Mouse (Mus musculus) embryonic facial prominence, embryonic 12.5 days (tissue): ENCODE data around the gene Galk1. TPM values are rescaled to one million over a fixed set of nuclear protein-coding genes. Genes with fewer than 3 reads are reported as not detected.

Experiments used
- ATAC-seq: fragments of 200-750 bp; cut with Nextera tagmentation; 2 replicates; pipeline ENCODE4 v1.8.0; 2017; ENCODE audit not compliant: insufficient number of reproducible peaks, insufficient read depth, low FRiP score, low TSS enrichment
- H3K27ac ChIP-seq: fragments of 300-500 bp; sonication (generic); 2 replicates; pipeline ENCODE4 v1.5.1; 2016; ENCODE audit warnings: mild to moderate bottlenecking
- H3K27me3 ChIP-seq: fragments of 300-500 bp; sonication (generic); 2 replicates; pipeline ENCODE4 v1.6.1; 2016; ENCODE audit warnings: mild to moderate bottlenecking, moderate library complexity
- H3K36me3 ChIP-seq: fragments of 300-500 bp; sonication (generic); 2 replicates; pipeline ENCODE4 v1.6.1; 2016; ENCODE audit warnings: mild to moderate bottlenecking
- H3K4me1 ChIP-seq: fragments of 300-500 bp; sonication (generic); 2 replicates; pipeline ENCODE4 v1.6.1; 2016
- H3K4me2 ChIP-seq: fragments of 300-500 bp; sonication (generic); replicated peaks from 2 replicates; pipeline ENCODE4 v1.6.1; 2016; ENCODE audit warnings: mild to moderate bottlenecking, moderate library complexity
- H3K4me3 ChIP-seq: fragments of 300-500 bp; sonication (generic); 2 replicates; pipeline ENCODE4 v1.5.1; 2016; ENCODE audit warnings: mild to moderate bottlenecking
- H3K9ac ChIP-seq: fragments of 300-500 bp; sonication (generic); 2 replicates; pipeline ENCODE4 v1.6.1; 2016; ENCODE audit warnings: mild to moderate bottlenecking, moderate library complexity
- H3K9me3 ChIP-seq: fragments of 300-500 bp; sonication (generic); 2 replicates; pipeline ENCODE4 v1.6.1; 2016; ENCODE audit warnings: mild to moderate bottlenecking, moderate library complexity
- WGBS: fragments of 180-500 bp; shearing (Covaris S2); methylation state at CpG from one replicate; pipeline ENCODE4 v1.1.7; 2016; 5-methylcytosine and 5-hydroxymethylcytosine counted together
- polyA plus RNA-seq: library from polyadenylated mRNA; unstranded; fragments of >200 nt; fragmentation: Nextera tagmentation; extraction: Ambion mirVana; gene quantifications from 2 replicates; pipeline ENCODE4 v1.2.1, GENCODE M21; 2016

Galk1 gene
- polyA plus RNA-seq: 165 and 169 TPM in 2 replicates

DNA sequence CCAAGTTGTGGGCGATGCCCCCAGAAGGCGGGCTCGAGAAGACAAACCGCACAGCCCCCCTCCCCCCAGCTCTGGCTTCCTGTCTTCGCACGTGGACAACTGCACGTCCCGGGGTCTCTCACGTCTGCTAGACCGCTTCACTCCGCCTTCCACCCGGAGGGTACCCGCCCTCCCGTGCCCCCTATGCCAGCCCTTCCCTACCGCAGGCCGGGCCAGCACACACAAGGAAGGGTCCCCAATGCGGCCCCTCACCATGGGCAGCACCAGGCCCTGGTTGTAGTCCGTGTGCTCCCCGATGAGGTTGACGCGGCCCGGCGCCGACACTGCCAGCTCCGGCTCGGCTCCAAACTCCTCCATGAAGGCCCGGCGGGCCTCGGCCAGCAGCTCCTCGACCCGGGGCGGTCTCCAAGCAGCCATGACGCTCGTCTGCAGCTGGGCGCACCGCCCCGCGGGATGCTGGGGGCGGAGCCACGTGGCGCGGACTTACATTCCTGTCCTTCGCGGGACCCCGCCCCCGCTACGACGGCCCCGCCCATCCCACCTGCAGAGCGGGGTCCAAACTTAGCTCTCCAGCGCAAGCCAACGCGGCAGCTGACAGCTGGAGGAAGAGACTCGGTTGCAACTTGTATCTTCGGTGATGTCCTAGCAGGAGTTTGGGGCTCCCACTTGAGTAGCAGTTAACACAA, at the start of gene Galk1:
Gene Galk1 (minus strand): TSS at position 458 of the 686 bp plus-strand sequence.
- whole genome bisulfite sequencing: 1% methylated on average over 55 of the region's 55 CpGs
- H3K4me3 ChIP-seq: peak within 1 kb of the TSS; percentile 74
- peak; percentile 77 for ATAC-seq
- H3K27ac ChIP-seq: peak within 1 kb of the TSS; percentile 93
- no peaks in the 10 kb centered on the region for H3K9me3 ChIP-seq
- no peaks in the 10 kb centered on the region for H3K27me3 ChIP-seq
- peak within 1 kb of the TSS; percentile 82 for H3K9ac ChIP-seq
- H3K36me3 ChIP-seq: peaks cover 26% of the 10 kb centered on the region
- H3K4me2 ChIP-seq: peak within 1 kb of the TSS; percentile 78
- H3K4me1 ChIP-seq: peaks cover 17% of the 10 kb centered on the region

DNA sequence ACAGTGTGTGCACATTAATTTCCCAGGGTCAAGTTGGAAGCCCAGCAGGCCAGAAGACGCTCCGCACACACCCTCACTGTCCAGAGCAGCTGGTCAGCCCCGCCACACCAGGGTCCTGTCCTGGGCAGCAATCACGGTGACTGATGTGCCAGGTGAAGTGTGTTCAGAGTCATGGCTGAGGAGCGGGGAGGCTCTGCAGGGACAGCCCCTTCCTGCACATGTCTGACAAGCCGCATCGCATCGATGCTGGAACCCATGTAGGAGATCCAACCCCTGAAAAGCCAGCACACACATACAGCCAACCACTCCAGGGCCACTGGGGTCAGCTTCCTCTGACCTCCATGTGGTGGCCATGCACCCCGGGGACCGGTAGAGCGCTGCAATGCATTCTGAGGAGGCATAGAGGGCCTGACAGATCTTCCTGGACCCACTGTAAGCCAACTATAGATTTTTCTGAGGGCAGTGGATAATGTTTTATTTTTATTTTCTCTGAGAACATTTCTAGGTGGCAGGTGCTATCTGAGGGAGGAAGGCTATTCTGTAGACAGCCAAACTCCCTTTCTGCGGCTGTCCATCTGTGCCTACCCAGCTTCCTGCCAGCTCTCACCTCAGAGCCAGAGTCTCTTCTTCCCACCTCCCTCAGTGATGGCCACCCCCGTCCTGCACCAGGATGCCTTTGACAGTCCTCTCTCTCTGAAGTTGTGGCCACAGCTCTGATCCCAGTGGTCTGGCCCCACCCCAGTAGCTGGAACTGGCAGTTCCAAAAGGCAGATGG, 49.3 kb upstream of the Galk1 start:
- no peaks in the 10 kb centered on the region for H3K27me3 ChIP-seq
- no peak for ATAC-seq
- H3K4me2 ChIP-seq: no peak overlapping the region
- H3K4me3 ChIP-seq: no peak overlapping the region
- no peak overlapping the region for H3K9ac ChIP-seq
- H3K27ac ChIP-seq: no peak overlapping the region
- H3K36me3 ChIP-seq: peaks cover 62% of the 10 kb centered on the region
- WGBS: 86% methylated on average over 13 of the region's 13 CpGs
- no peaks in the 10 kb centered on the region for H3K9me3 ChIP-seq
- H3K4me1 ChIP-seq: no peaks in the 10 kb centered on the region

DNA sequence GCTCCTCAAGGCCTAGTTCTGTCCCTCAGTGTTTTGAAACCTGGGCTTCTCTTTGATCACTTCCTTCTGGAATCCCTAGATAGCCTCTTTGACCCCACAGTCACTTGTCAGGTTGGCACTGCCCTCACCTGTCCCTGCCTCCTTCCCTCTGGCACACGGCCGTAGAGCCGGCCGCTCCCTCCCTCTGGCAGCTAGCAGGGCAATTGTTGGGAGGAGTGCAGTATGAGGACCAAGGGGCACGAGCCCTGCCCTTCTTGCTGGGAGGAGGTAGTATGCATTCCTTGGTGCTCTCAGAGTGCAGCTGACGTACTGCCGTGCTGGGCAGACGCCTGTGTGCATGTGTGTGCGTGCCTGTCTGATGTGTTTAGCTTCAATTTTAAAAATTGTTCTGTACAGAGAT, 48.1 kb upstream of the Galk1 start:
- Histone ChIP-seq H3K36me3 (peaks cover 74% of the 10 kb centered on the region), H3K9ac (no peak overlapping the region), H3K4me1 (no peaks in the 10 kb centered on the region), H3K27ac (no peak overlapping the region; the same call in 1 of the 2 replicates), H3K9me3 (no peaks in the 10 kb centered on the region), H3K4me2 (no peak overlapping the region), H3K27me3 (no peaks in the 10 kb centered on the region), H3K4me3 (no peak overlapping the region)
- no peak for ATAC-seq
- 88% methylated on average over 9 of the region's 9 CpGs for WGBS

DNA sequence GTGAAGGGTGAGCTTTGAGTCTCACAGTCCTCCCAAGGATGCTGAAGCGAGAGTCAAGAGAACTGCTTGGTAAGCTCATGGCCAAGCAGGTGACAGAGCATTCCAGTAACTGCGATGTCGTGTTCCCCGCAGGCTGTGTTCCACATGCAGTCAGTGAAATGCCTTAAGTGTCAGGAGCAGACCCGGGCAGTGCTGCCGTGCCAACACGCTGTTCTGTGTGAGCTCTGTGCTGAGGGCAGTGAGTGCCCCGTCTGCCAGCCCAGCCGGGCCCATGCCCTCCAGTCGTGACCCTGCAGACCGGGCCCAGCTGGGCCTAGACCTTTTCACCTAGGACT, 47.1 kb upstream of the Galk1 start:
- Histone ChIP-seq H3K4me2 (no peak overlapping the region), H3K9me3 (no peaks in the 10 kb centered on the region), H3K27ac (no peak overlapping the region), H3K4me1 (no peaks in the 10 kb centered on the region), H3K27me3 (no peaks in the 10 kb centered on the region), H3K36me3 (peaks cover 83% of the 10 kb centered on the region), H3K4me3 (no peak overlapping the region), H3K9ac (no peak overlapping the region)
- no peak for ATAC-seq
- 91% methylated on average over 11 of the region's 11 CpGs for WGBS

DNA sequence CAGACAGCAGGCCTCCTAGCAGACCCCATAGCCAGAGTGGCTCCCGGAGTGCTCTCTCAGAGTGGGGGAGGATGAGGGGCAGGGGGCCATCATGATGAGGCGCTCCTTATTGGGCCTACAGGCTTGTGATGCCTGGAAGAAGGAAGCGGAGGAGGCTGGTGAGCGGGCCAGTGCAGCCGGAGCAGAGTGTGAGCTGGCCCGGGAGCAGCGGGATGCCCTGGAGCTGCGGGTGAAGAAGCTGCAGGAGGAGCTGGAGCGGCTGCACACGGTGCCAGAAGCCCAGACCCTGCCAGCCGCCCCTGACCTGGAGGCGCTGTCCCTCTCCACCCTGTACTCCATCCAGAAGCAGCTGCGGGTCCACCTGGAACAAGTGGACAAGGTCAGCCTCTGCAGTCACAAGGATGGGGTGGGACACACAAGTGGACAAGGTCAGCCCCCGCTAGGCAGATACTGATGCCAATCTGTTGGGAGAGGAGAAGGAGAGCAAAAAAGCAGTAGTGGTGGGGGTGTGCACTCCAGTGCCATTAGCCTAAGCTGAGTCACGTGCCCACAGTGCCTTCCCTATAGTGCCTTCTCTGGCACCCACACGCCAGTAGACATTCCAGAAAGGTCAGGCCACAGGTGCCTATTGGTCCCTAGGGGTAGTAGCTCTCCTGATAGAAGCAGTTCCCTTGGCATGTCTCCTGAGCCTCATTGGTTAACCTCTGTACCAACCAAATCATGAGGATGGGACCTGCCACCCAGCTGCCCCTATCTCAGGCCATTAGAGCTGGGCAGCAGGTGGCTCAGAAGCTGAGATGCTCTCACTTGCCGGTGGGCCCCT, 46.6 kb upstream of the Galk1 start:
- 91% methylated on average over 17 of the region's 17 CpGs for WGBS
- Histone ChIP-seq H3K27ac (peak overlapping the region; percentile 31; the same call in 1 of the 2 replicates), H3K27me3 (no peaks in the 10 kb centered on the region), H3K4me3 (no peak overlapping the region), H3K36me3 (peaks cover 89% of the 10 kb centered on the region), H3K4me2 (no peak overlapping the region), H3K9me3 (no peaks in the 10 kb centered on the region), H3K9ac (no peak overlapping the region), H3K4me1 (no peaks in the 10 kb centered on the region)
- ATAC-seq: no peak

DNA sequence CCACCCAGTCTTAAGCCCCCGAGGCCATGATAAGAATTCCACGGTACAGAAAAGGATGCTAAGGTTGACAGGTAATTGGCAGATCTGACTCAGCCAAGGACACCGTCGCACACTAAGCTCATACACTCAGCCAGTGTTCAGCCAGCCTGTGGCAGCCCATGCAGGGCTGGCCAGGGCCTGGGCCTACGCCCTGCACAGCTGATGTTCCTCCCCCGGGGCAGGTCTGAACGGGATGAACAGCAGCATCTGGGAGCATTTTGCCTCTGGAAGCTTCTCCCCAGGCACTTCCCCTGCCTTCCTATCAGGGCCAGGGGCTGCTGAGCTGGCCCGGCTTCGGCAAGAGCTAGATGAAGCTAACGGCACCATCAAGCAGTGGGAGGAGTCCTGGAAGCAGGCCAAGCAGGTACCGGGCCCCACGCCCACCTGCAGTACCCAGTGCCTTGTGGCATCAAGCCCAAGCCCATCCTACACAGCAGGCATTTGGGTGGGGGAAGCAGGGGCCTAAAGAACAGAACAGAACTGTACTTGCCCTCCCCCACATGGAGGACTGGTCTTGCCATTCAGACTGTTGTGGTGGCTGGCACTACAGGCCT, 45.6 kb upstream of the Galk1 start:
- H3K9ac ChIP-seq: no peak overlapping the region
- ATAC-seq: no peak
- H3K4me2 ChIP-seq: no peak overlapping the region
- H3K27me3 ChIP-seq: no peaks in the 10 kb centered on the region
- WGBS: 72% methylated on average over 12 of the region's 12 CpGs
- peaks cover 99% of the 10 kb centered on the region for H3K36me3 ChIP-seq
- H3K4me1 ChIP-seq: no peaks in the 10 kb centered on the region
- no peak overlapping the region for H3K4me3 ChIP-seq
- no peaks in the 10 kb centered on the region for H3K9me3 ChIP-seq
- 0 out of 2 replicates have a peak overlapping the region, but pooled peaks have one; percentile 31 for H3K27ac ChIP-seq

DNA sequence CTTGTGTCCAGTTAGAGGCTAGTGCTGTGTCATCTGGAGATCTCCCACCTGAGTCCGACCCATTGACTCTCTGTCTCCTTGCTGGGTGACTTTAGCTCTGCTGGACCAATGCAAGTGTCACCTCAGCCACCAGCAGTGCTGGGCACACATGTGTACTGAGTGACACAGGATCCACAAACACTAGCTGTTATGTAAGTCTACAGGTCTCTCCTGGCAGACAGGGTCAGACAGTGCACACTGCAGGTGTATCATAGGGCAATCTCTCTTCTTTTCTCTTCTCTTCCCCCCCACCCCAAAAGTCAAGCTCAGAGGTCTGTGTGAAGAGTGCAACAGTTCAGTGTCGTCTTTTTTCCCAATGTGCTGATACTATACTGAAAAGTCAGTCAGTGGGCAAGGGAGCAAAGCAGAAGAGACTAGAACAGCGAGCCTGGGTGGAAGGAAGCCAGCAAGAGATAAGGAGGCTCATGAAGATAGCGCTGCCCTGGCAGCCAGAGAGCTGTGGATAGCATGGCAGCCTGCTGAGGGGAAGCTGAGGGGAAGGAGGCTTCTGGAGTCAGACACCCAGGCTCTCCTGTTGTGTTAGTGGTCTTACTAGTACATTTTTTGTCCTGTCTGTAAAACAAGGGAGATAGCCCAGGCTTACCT, 44.8 kb upstream of the Galk1 start:
- H3K4me3 ChIP-seq: no peak overlapping the region
- WGBS: 89% methylated on average over 4 of the region's 4 CpGs
- no peak overlapping the region for H3K4me2 ChIP-seq
- peaks cover 100% of the 10 kb centered on the region for H3K36me3 ChIP-seq
- no peaks in the 10 kb centered on the region for H3K4me1 ChIP-seq
- H3K27me3 ChIP-seq: no peaks in the 10 kb centered on the region
- ATAC-seq: no peak
- no peak overlapping the region for H3K9ac ChIP-seq
- no peaks in the 10 kb centered on the region for H3K9me3 ChIP-seq
- no peak overlapping the region for H3K27ac ChIP-seq

DNA sequence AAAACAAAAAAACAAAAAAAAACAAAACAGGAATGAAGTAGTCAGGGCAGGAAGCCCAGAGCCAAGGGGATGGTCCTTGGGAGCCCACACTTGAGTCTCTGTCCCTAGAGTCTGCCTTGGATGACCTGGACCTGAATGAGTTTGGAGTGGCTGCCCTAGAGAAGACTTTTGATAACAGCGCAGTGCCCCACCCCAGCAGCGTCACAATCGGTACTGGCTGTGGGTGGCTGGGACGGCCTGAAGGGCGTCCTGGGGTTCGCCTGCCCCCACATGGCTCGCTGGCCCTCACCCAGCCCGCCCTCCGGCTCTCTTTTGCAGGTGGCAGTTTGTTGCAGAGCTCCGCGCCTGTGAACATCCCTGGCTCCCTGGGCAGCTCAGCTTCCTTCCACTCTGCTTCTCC, 43.4 kb upstream of the Galk1 start:
- Histone ChIP-seq H3K9ac (no peak overlapping the region), H3K4me3 (no peak overlapping the region), H3K4me1 (no peaks in the 10 kb centered on the region), H3K4me2 (no peak overlapping the region), H3K9me3 (no peaks in the 10 kb centered on the region), H3K36me3 (peaks cover 99% of the 10 kb centered on the region), H3K27me3 (no peaks in the 10 kb centered on the region), H3K27ac (no peak overlapping the region)
- no peak for ATAC-seq
- WGBS: 94% methylated on average over 11 of the region's 11 CpGs

DNA sequence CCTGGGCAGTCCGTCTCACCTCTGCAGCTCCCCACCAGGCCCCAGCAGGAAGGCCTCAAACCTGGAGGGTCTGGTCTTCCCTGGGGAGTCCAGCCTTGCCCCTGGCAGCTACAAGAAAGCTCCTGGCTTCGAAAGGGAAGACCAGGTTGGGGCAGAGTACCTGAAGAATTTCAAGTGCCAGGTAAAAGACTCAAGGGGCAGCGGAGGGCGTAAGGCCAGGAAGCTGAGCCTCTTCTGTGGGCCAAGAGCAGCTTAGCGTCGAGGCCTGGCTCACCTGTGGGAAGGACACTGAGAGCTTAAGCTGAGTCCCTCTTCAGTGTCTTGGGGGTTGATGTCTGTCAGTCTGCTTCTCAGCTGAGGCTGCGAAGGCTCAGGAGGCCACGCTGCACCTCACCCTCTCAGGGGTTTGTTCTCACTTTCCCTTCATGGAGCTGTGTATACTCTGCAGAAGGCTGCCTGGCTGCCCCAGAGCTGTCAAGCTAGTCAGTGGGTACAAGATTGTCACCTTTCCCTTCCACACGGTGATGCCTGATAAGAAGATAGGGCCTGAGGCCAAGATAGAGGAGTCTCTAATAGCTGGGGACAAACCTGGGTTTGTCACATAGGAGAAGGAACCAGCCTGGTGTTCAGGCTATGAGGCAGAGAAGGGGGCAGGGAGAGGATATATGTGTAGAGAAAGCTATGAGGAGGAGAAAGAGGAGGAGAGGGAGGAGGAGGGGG, 41.2 kb upstream of the Galk1 start:
- H3K4me2 ChIP-seq: no peak overlapping the region
- no peaks in the 10 kb centered on the region for H3K9me3 ChIP-seq
- H3K36me3 ChIP-seq: peaks cover 99% of the 10 kb centered on the region
- no peaks in the 10 kb centered on the region for H3K4me1 ChIP-seq
- H3K27me3 ChIP-seq: no peaks in the 10 kb centered on the region
- 94% methylated on average over 9 of the region's 9 CpGs for WGBS
- H3K4me3 ChIP-seq: no peak overlapping the region
- ATAC-seq: no peak
- no peak overlapping the region for H3K9ac ChIP-seq
- H3K27ac ChIP-seq: no peak overlapping the region

DNA sequence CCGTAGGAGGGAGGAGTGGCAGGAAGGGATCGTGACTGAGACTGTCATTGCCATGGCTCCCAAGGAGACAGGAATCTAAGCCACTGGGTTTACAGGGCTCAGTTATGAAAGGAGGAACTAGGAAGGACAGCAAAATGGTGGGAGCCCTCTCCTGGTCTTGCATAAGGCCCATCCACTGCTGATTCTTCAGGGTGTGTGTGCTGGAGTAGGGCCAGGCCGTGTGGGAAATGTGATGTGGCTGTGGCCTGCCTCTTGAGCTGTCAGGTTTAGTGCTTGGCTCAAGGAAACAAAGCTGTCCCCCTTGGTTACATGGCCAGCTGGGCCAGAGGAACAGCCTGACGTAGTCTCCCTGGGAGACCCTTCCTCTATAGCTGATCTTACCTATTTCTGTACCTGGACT, 37.7 kb upstream of the Galk1 start:
- no peak for ATAC-seq
- Histone ChIP-seq H3K9ac (no peak overlapping the region), H3K4me3 (no peak overlapping the region), H3K36me3 (peaks cover 96% of the 10 kb centered on the region), H3K4me1 (no peaks in the 10 kb centered on the region), H3K4me2 (no peak overlapping the region), H3K9me3 (no peaks in the 10 kb centered on the region), H3K27ac (no peak overlapping the region), H3K27me3 (no peaks in the 10 kb centered on the region)
- 87% methylated on average over 4 of the region's 4 CpGs for WGBS

DNA sequence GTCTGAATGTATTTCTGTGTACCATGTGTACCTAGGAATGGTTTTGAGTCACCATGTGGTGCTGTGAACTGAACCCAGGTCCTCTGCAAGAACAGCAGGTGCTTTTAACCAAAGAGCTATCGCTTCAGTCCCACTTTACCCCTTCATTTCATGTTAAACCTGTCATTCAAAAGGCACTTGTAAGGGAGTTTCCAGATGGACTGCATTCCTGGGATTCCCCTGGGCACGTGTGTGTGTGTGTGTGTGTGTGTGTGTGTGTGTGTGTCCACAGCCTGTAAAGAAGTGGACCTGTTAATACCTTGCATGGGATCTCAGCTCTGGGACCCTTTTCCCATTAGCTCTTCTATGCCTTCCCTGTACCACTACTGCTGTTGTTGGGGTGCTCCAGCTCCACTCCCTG, 37.1 kb upstream of the Galk1 start:
- no peaks in the 10 kb centered on the region for H3K4me1 ChIP-seq
- no peak overlapping the region for H3K9ac ChIP-seq
- 78% methylated on average over 2 of the region's 2 CpGs for WGBS
- H3K36me3 ChIP-seq: peaks cover 92% of the 10 kb centered on the region
- H3K27ac ChIP-seq: no peak overlapping the region
- H3K4me3 ChIP-seq: no peak overlapping the region
- no peaks in the 10 kb centered on the region for H3K9me3 ChIP-seq
- H3K27me3 ChIP-seq: no peaks in the 10 kb centered on the region
- no peak for ATAC-seq
- H3K4me2 ChIP-seq: no peak overlapping the region
